Mouse (Mus musculus): ENCODE data around the gene L3mbtl3. TPM values are rescaled to one million over a fixed set of nuclear protein-coding genes. Genes with fewer than 3 reads are reported as not detected.

The L3mbtl3 gene
- polyA plus RNA-seq (2012; rRNA removed) = 4.6 and 4.9 TPM in 2 replicates

GRCm38 (mm10) chr10:26375790-26376545, at the start of gene L3mbtl3:
TSS of gene L3mbtl3 (minus strand) at chr10:26375971.
- WGBS = 6% methylated on average over 42 of the region's 42 CpGs
- peak; percentile 77 for DNase-seq
- TF ChIP-seq POLR2A (IDR thresholded peaks at IDR 0.05; ENCODE audit: borderline replicate concordance, extremely low read depth, low read depth, low read length) = no peak; the same call in 1 of the 2 replicates
- no peak for TF ChIP-seq CTCF (IDR thresholded peaks at IDR 0.05; ENCODE audit: insufficient read depth, low read length)
- H3K4me3 ChIP-seq (replicated peaks; ENCODE audit: extremely low read depth, low read depth, low read length) = peak within 1 kb of the TSS; percentile 78
- H3K4me1 ChIP-seq (ENCODE audit: control insufficient read depth, insufficient read depth, low read length) = peaks cover 2% of the 10 kb centered on the region; the same call in 1 of the 2 replicates

GRCm38 (mm10) chr10:26421168-26421567, 45.4 kb upstream of the L3mbtl3 start:
- no peaks in the 10 kb centered on the region for H3K4me1 ChIP-seq (ENCODE audit: control insufficient read depth, insufficient read depth, low read length)
- H3K4me3 ChIP-seq (replicated peaks; ENCODE audit: extremely low read depth, low read depth, low read length) = no peak overlapping the region
- DNase-seq = no peak
- WGBS = 27% methylated on average over 2 of the region's 2 CpGs
- TF ChIP-seq POLR2A (IDR thresholded peaks at IDR 0.05; ENCODE audit: borderline replicate concordance, extremely low read depth, low read depth, low read length) (no peak), CTCF (IDR thresholded peaks at IDR 0.05; ENCODE audit: insufficient read depth, low read length) (no peak)

- no peaks in the 10 kb centered on the region for H3K4me1 ChIP-seq (ENCODE audit: control insufficient read depth, insufficient read depth, low read length)
- no peak for DNase-seq
- no peak for TF ChIP-seq POLR2A (IDR thresholded peaks at IDR 0.05; ENCODE audit: borderline replicate concordance, extremely low read depth, low read depth, low read length)
- no peak for TF ChIP-seq CTCF (IDR thresholded peaks at IDR 0.05; ENCODE audit: insufficient read depth, low read length)
These were observed 12.9 kb upstream of the L3mbtl3 start for GRCm38 (mm10) chr10:26388656-26389055.

GRCm38 (mm10) chr10:26377332-26377602, 1.5 kb upstream of the L3mbtl3 start:
- TF ChIP-seq POLR2A (IDR thresholded peaks at IDR 0.05; ENCODE audit: borderline replicate concordance, extremely low read depth, low read depth, low read length) (no peak), CTCF (IDR thresholded peaks at IDR 0.05; ENCODE audit: insufficient read depth, low read length) (no peak)
- Histone ChIP-seq H3K4me1 (ENCODE audit: control insufficient read depth, insufficient read depth, low read length) (peaks cover 2% of the 10 kb centered on the region; the same call in 1 of the 2 replicates), H3K4me3 (replicated peaks; ENCODE audit: extremely low read depth, low read depth, low read length) (no peak overlapping the region)
- no peak for DNase-seq
- WGBS = 98% methylated on average over 6 of the region's 6 CpGs

More at GRCm38 (mm10) chr10:26388656-26389055, 12.9 kb upstream of the L3mbtl3 start:
- H3K4me3 ChIP-seq (replicated peaks; ENCODE audit: extremely low read depth, low read depth, low read length) = no peak overlapping the region

GRCm38 (mm10) chr10:26376546-26377331, 968 bp upstream of the L3mbtl3 start:
- Histone ChIP-seq H3K4me3 (replicated peaks; ENCODE audit: extremely low read depth, low read depth, low read length) (peak overlapping the region; percentile 69), H3K4me1 (ENCODE audit: control insufficient read depth, insufficient read depth, low read length) (peaks cover 2% of the 10 kb centered on the region; the same call in 1 of the 2 replicates)
- no peak for DNase-seq
- WGBS = 66% methylated on average over 10 of the region's 10 CpGs
- TF ChIP-seq POLR2A (IDR thresholded peaks at IDR 0.05; ENCODE audit: borderline replicate concordance, extremely low read depth, low read depth, low read length) (no peak), CTCF (IDR thresholded peaks at IDR 0.05; ENCODE audit: insufficient read depth, low read length) (no peak)

- under 1% methylated on average over 28 of the region's 30 CpGs for WGBS
- TF ChIP-seq CTCF (IDR thresholded peaks at IDR 0.05; ENCODE audit: insufficient read depth, low read length) (no peak), POLR2A (IDR thresholded peaks at IDR 0.05; ENCODE audit: borderline replicate concordance, extremely low read depth, low read depth, low read length) (no peak)
- no peak for DNase-seq
These were observed 420 bp downstream of the L3mbtl3 start for GRCm38 (mm10) chr10:26375351-26375751.

GRCm38 (mm10) chr10:26374436-26375311, 1.1 kb downstream of the L3mbtl3 start:
- H3K4me3 ChIP-seq (replicated peaks; ENCODE audit: extremely low read depth, low read depth, low read length) = peak overlapping the region; percentile 78
- peaks cover 2% of the 10 kb centered on the region; the same call in 1 of the 2 replicates for H3K4me1 ChIP-seq (ENCODE audit: control insufficient read depth, insufficient read depth, low read length)
- under 1% methylated on average over 75 of the region's 101 CpGs for WGBS
- TF ChIP-seq CTCF (IDR thresholded peaks at IDR 0.05; ENCODE audit: insufficient read depth, low read length) = no peak
- TF ChIP-seq POLR2A (IDR thresholded peaks at IDR 0.05; ENCODE audit: borderline replicate concordance, extremely low read depth, low read depth, low read length) = 0 out of 2 replicates have a peak, but pooled peaks have one; percentile 7
- DNase-seq = peak; percentile 66

More at GRCm38 (mm10) chr10:26375351-26375751, 420 bp downstream of the L3mbtl3 start:
- Histone ChIP-seq H3K4me3 (replicated peaks; ENCODE audit: extremely low read depth, low read depth, low read length) (peak overlapping the region; percentile 69), H3K4me1 (ENCODE audit: control insufficient read depth, insufficient read depth, low read length) (peaks cover 2% of the 10 kb centered on the region; the same call in 1 of the 2 replicates)

- H3K4me1 ChIP-seq (ENCODE audit: control insufficient read depth, insufficient read depth, low read length) = peaks cover 2% of the 10 kb centered on the region; the same call in 1 of the 2 replicates
- under 1% methylated on average over 71 of the region's 71 CpGs for WGBS
- peak overlapping the region; percentile 78 for H3K4me3 ChIP-seq (replicated peaks; ENCODE audit: extremely low read depth, low read depth, low read length)
- TF ChIP-seq POLR2A (IDR thresholded peaks at IDR 0.05; ENCODE audit: borderline replicate concordance, extremely low read depth, low read depth, low read length) (peak; percentile 27; the same call in 1 of the 2 replicates), CTCF (IDR thresholded peaks at IDR 0.05; ENCODE audit: insufficient read depth, low read length) (no peak)
- peak; percentile 62 for DNase-seq
These were observed 1.8 kb downstream of the L3mbtl3 start for GRCm38 (mm10) chr10:26373951-26374435.
